Mouse (Mus musculus) intestine, embryonic 14.5 days (tissue): ENCODE data around the gene Uhrf1. TPM values are rescaled to one million over a fixed set of nuclear protein-coding genes. Genes with fewer than 3 reads are reported as not detected.
"Not testable (repeated sequence)": the region's sequence is repeated elsewhere in the genome, so short reads cannot be mapped to it uniquely, and the experiment has no call there.

ENCODE experiments used
- ATAC-seq: fragments of 200-750 bp; cut with Nextera tagmentation; replicated peaks from 2 replicates; pipeline ENCODE4 v1.8.0; 2017; ENCODE audit warnings: low read depth, moderate number of reproducible peaks, moderate TSS enrichment, moderate library complexity; ENCODE audit not compliant: low FRiP score, low TSS enrichment
- DNase-seq: peaks from one replicate; pipeline ENCODE4 v3.0.0-alpha.2; 2018; ENCODE audit warnings: low spot score
- H3K27ac ChIP-seq: fragments of 300-500 bp; sonication (generic); 2 replicates; pipeline ENCODE4 v1.5.1; 2014; ENCODE audit warnings: low read depth, mild to moderate bottlenecking, control low read depth
- H3K27me3 ChIP-seq: fragments of 300-500 bp; sonication (generic); replicated peaks from 2 replicates; pipeline ENCODE4 v1.6.1; 2014; ENCODE audit warnings: low read length, control low read depth; ENCODE audit not compliant: control insufficient read depth, insufficient read depth
- H3K36me3 ChIP-seq: fragments of 300-500 bp; sonication (generic); 2 replicates; pipeline ENCODE4 v1.6.1; 2014; ENCODE audit warnings: low read length, control low read depth; ENCODE audit not compliant: control insufficient read depth, insufficient read depth
- H3K4me1 ChIP-seq: fragments of 300-500 bp; sonication (generic); replicated peaks from 2 replicates; pipeline ENCODE4 v1.6.1; 2014; ENCODE audit warnings: low read length, control low read depth, mixed read lengths; ENCODE audit not compliant: control insufficient read depth, insufficient read depth
- H3K4me2 ChIP-seq: fragments of 300-500 bp; sonication (generic); 2 replicates; pipeline ENCODE4 v1.6.1; 2014; ENCODE audit warnings: low read length
- H3K4me3 ChIP-seq: fragments of 300-500 bp; sonication (generic); 2 replicates; pipeline ENCODE4 v1.5.1; 2014; ENCODE audit warnings: low read depth, low read length, control low read depth, mixed read lengths
- H3K9ac ChIP-seq: fragments of 300-500 bp; sonication (generic); 2 replicates; pipeline ENCODE4 v1.6.1; 2014; ENCODE audit warnings: mild to moderate bottlenecking, low read length
- H3K9me3 ChIP-seq: fragments of 300-500 bp; sonication (generic); 2 replicates; pipeline ENCODE4 v1.6.1; 2016; ENCODE audit warnings: low read length, control low read depth; ENCODE audit not compliant: control insufficient read depth
- WGBS: fragments of 180-500 bp; shearing (Covaris S2); extraction: QIAGEN DNeasy Blood & Tissue Kit; methylation state at CpG from one replicate; pipeline ENCODE4 v1.1.7; 2014; 5-methylcytosine and 5-hydroxymethylcytosine counted together
- polyA plus RNA-seq: library from polyadenylated mRNA; unstranded; fragments of >200 nt; fragmentation: Nextera tagmentation; extraction: Ambion mirVana; gene quantifications from 2 replicates; pipeline ENCODE4 v1.2.1, GENCODE M21; 2014

Uhrf1 gene
- 122 and 123 TPM in 2 replicates for polyA plus RNA-seq

- WGBS: under 1% methylated on average over 43 of the region's 43 CpGs
These were observed at the start of gene Uhrf1 for GRCm38 (mm10) chr17:56303160-56303846. Uhrf1 (plus strand) TSS chr17:56303321.

GRCm38 (mm10) chr17:56254695-56255094 lies 48.4 kb upstream of the Uhrf1 start:
- peaks cover 17% of the 10 kb centered on the region for H3K36me3 ChIP-seq
- H3K4me2 ChIP-seq: no peak overlapping the region
- H3K27ac ChIP-seq: no peak overlapping the region
- H3K4me3 ChIP-seq: no peak overlapping the region
- ATAC-seq (no peak), DNase-seq (no peak)
- H3K27me3 ChIP-seq: no peaks in the 10 kb centered on the region
- no peaks in the 10 kb centered on the region for H3K9me3 ChIP-seq
- H3K4me1 ChIP-seq: peaks cover 19% of the 10 kb centered on the region
- WGBS: 88% methylated on average over 4 of the region's 4 CpGs
- H3K9ac ChIP-seq: no peak overlapping the region

More at GRCm38 (mm10) chr17:56303160-56303846, at the start of gene Uhrf1:
- Histone ChIP-seq H3K36me3 (peaks cover 29% of the 10 kb centered on the region), H3K9ac (peak within 1 kb of the TSS; percentile 83), H3K4me1 (peaks cover 43% of the 10 kb centered on the region), H3K9me3 (no peaks in the 10 kb centered on the region), H3K4me3 (peak within 1 kb of the TSS; percentile 86), H3K27ac (peak within 1 kb of the TSS; percentile 93), H3K4me2 (peak within 1 kb of the TSS; percentile 99), H3K27me3 (no peaks in the 10 kb centered on the region)
- peak; percentile 88 for DNase-seq
- peak; percentile 77 for ATAC-seq

DNA sequence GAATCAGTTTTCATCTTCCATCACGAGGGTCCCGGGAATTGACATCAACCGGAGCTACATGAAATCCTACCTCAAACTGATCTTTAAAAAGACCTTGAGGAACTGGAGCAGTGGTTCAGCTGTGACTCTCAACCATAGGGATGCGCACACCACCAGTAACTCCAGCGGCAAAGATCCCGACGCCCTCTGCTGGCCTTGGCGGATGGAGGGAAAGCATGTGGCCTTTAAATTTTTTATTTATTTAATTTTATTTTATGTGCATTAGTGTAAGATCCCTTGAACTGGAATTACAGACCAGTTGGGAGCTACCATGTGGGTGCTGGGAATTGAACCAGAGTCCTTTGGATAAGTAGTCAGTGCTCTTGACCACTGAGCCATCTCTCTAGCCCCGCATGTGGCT lies 47.7 kb upstream of the Uhrf1 start:
- peak overlapping the region; percentile 44; the same call in 1 of the 2 replicates for H3K27ac ChIP-seq
- WGBS: 17% methylated on average over 9 of the region's 9 CpGs
- no peaks in the 10 kb centered on the region for H3K27me3 ChIP-seq
- peaks cover 24% of the 10 kb centered on the region for H3K36me3 ChIP-seq
- peaks cover 21% of the 10 kb centered on the region for H3K4me1 ChIP-seq
- H3K9me3 ChIP-seq: no peaks in the 10 kb centered on the region
- peak overlapping the region; percentile 74; the same call in 1 of the 2 replicates for H3K4me3 ChIP-seq
- peak overlapping the region; percentile 75 for H3K4me2 ChIP-seq
- DNase-seq (peak; percentile 76), ATAC-seq (peak; percentile 10; the same call in 1 of the 2 replicates)
- H3K9ac ChIP-seq: no peak overlapping the region

- Histone ChIP-seq H3K4me3 (peak overlapping the region; percentile 74), H3K36me3 (peaks cover 28% of the 10 kb centered on the region), H3K4me2 (peak overlapping the region; percentile 75), H3K9me3 (no peaks in the 10 kb centered on the region), H3K27ac (peak overlapping the region; percentile 94), H3K9ac (peak overlapping the region; percentile 51; the same call in 1 of the 2 replicates), H3K27me3 (no peaks in the 10 kb centered on the region), H3K4me1 (peaks cover 21% of the 10 kb centered on the region)
- ATAC-seq (peak; percentile 90), DNase-seq (peak; percentile 95)
- under 1% methylated on average over 32 of the region's 32 CpGs for WGBS
These were observed 47.3 kb upstream of the Uhrf1 start for GRCm38 (mm10) chr17:56255863-56256238.

DNA sequence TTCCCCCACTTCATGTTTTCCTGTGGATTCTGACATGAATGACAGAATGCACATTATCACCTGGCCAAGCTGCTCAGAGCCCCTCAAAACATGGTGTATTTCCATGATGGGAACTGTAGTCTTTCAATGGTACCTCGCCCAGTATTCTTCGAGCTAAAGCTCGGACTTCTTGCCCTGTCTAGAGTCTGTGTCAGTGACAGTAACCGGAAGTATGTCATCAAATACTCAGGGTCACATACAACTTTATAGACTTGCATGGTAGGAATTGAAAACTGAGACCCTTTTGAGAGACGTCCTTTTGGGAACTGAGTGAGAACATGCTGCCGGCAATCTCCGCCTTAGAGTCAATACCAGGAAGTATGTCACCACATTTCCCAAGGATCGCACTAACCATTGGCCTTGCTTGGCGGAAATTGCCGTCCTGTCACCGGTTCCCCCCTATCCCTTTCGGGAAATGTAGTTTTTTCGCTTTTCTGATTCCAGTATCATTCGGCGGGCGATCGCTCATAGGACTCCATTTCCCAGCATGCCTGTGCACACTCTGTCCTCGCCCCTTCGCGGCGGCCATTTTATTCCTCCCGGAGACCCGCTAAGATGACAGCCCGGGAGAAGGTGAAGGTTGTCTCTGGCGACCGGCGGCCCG lies 46.8 kb upstream of the Uhrf1 start, which contains the start of gene Fem1a:
Gene Fem1a, plus strand, starts transcription at position 572 of the 643 bp plus-strand sequence.
- Histone ChIP-seq H3K4me1 (peaks cover 16% of the 10 kb centered on the region), H3K9ac (peak within 1 kb of the TSS; percentile 53), H3K27me3 (no peaks in the 10 kb centered on the region), H3K36me3 (peaks cover 33% of the 10 kb centered on the region), H3K4me3 (peak within 1 kb of the TSS; percentile 74), H3K27ac (peak within 1 kb of the TSS; percentile 94), H3K9me3 (no peaks in the 10 kb centered on the region), H3K4me2 (peak within 1 kb of the TSS; percentile 87)
- ATAC-seq (peak; percentile 88), DNase-seq (peak; percentile 89)
- under 1% methylated on average over 28 of the region's 28 CpGs for WGBS

GRCm38 (mm10) chr17:56257181-56257894 lies 45.8 kb upstream of the Uhrf1 start:
- WGBS: 9% methylated on average over 55 of the region's 58 CpGs
- Histone ChIP-seq H3K9ac (peak overlapping the region; percentile 53), H3K27me3 (no peaks in the 10 kb centered on the region), H3K4me1 (peaks cover 14% of the 10 kb centered on the region), H3K4me3 (peak overlapping the region; percentile 74), H3K36me3 (peaks cover 41% of the 10 kb centered on the region), H3K9me3 (no peaks in the 10 kb centered on the region), H3K4me2 (peak overlapping the region; percentile 87), H3K27ac (no peak overlapping the region)
- ATAC-seq (no peak), DNase-seq (no peak)

DNA sequence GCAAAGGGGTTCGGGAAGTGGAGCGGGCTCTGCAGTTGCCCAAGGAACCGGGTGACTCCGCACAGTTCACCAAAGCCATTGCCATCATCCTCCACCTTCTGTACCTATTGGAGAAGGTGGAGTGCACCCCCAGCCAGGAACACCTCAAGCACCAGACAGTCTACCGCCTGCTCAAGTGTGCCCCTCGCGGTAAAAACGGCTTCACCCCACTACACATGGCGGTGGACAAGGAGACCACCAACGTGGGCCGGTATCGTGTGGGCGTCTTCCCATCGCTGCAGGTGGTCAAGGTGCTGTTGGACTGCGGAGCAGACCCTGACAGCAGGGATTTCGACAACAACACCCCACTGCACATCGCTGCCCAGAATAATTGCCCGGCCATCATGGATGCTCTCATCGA lies 44.9 kb upstream of the Uhrf1 start:
- not testable (repeated sequence) for H3K4me2 ChIP-seq, H3K9me3 ChIP-seq, DNase-seq, H3K27ac ChIP-seq, H3K27me3 ChIP-seq, ATAC-seq, H3K4me3 ChIP-seq, H3K9ac ChIP-seq
- H3K36me3 ChIP-seq: peaks cover 47% of the 10 kb centered on the region
- peaks cover 14% of the 10 kb centered on the region for H3K4me1 ChIP-seq
- WGBS: 94% methylated on average over 19 of the region's 19 CpGs

DNA sequence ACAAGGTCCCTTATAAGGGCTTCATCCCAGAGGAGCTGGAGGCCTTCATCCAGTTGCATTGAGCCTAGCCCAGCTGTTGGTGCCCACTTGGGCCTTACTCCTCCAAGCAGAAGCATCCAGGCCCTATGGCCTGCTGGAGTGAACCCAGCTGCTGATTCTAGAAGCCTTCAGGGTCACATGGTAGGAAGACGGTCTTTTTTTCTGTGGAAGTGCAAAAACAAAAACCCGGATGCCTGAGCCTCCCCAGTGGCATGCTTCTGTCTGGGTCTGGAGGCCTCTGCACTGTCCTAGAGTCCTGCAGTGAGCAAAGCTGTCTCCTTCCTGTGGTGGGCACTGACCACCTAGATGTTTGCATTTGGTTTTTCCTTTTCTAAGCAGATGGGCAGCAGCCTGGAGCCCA lies 44.3 kb upstream of the Uhrf1 start:
- Histone ChIP-seq H3K36me3 (peaks cover 47% of the 10 kb centered on the region), H3K4me1 (peaks cover 14% of the 10 kb centered on the region), H3K4me2 (peak overlapping the region; percentile 11; the same call in 1 of the 2 replicates)
- not testable (repeated sequence) for H3K9me3 ChIP-seq, ATAC-seq, DNase-seq, H3K9ac ChIP-seq, H3K27ac ChIP-seq, H3K27me3 ChIP-seq, H3K4me3 ChIP-seq
- 62% methylated on average over 2 of the region's 2 CpGs for WGBS
